Mouse (Mus musculus): ENCODE data around the gene Grid1.

The Grid1 gene

GRCm38 (mm10) chr14:34819919-34820652, at the start of gene Grid1:
Gene Grid1, plus strand, starts transcription at chr14:34820108.
- DNase-seq (ENCODE audit: low read depth): no peak

GRCm38 (mm10) chr14:34770467-34770866, 49.4 kb upstream of the Grid1 start:
- DNase-seq (ENCODE audit: low read depth): no peak

GRCm38 (mm10) chr14:34771601-34772000, 48.3 kb upstream of the Grid1 start:
- peak; percentile 45 for DNase-seq (ENCODE audit: low read depth)

- DNase-seq (ENCODE audit: low read depth): peak; percentile 64
These were observed 47.8 kb upstream of the Grid1 start for GRCm38 (mm10) chr14:34772132-34772531.

GRCm38 (mm10) chr14:34773681-34774080, 46.2 kb upstream of the Grid1 start:
- no peak for DNase-seq (ENCODE audit: low read depth)

- DNase-seq (ENCODE audit: low read depth): peak; percentile 17
These were observed 45.7 kb upstream of the Grid1 start for GRCm38 (mm10) chr14:34774231-34774630.

GRCm38 (mm10) chr14:34776719-34777385, 43.1 kb upstream of the Grid1 start:
- DNase-seq (ENCODE audit: low read depth): peak; percentile 19

- DNase-seq (ENCODE audit: low read depth): peak; percentile 89
These were observed 42.1 kb upstream of the Grid1 start for GRCm38 (mm10) chr14:34777810-34778209.

GRCm38 (mm10) chr14:34778760-34779159, 41.1 kb upstream of the Grid1 start:
- DNase-seq (ENCODE audit: low read depth): no peak

GRCm38 (mm10) chr14:34793406-34794037, 26.4 kb upstream of the Grid1 start:
- DNase-seq (ENCODE audit: low read depth): no peak

GRCm38 (mm10) chr14:34810763-34811489, 9.0 kb upstream of the Grid1 start:
- peak; percentile 56 for DNase-seq (ENCODE audit: low read depth)

- no peak for DNase-seq (ENCODE audit: low read depth)
These were observed 8.5 kb upstream of the Grid1 start for GRCm38 (mm10) chr14:34811490-34811808.

- DNase-seq (ENCODE audit: low read depth): no peak
These were observed 3.6 kb upstream of the Grid1 start for GRCm38 (mm10) chr14:34816301-34816700.

GRCm38 (mm10) chr14:34818387-34818980, 1.4 kb upstream of the Grid1 start:
- no peak for DNase-seq (ENCODE audit: low read depth)

GRCm38 (mm10) chr14:34819121-34819918, 588 bp upstream of the Grid1 start:
- no peak for DNase-seq (ENCODE audit: low read depth)

- no peak for DNase-seq (ENCODE audit: low read depth)
These were observed 721 bp downstream of the Grid1 start for GRCm38 (mm10) chr14:34820653-34821005.

- no peak for DNase-seq (ENCODE audit: low read depth)
These were observed 1.4 kb downstream of the Grid1 start for GRCm38 (mm10) chr14:34821131-34821790.

- DNase-seq (ENCODE audit: low read depth): no peak
These were observed 3.2 kb downstream of the Grid1 start for GRCm38 (mm10) chr14:34823136-34823535.

GRCm38 (mm10) chr14:34824186-34824585, 4.3 kb downstream of the Grid1 start:
- no peak for DNase-seq (ENCODE audit: low read depth)

- DNase-seq (ENCODE audit: low read depth): no peak
These were observed 6.0 kb downstream of the Grid1 start for GRCm38 (mm10) chr14:34825902-34826301.

GRCm38 (mm10) chr14:34829831-34830230, 9.9 kb downstream of the Grid1 start:
- no peak for DNase-seq (ENCODE audit: low read depth)

All from naive thymus-derived CD4-positive, alpha-beta T cell, adult 2 months (primary cell).